Mouse (Mus musculus): ENCODE data around the gene Cort. TPM values are rescaled to one million over a fixed set of nuclear protein-coding genes. Genes with fewer than 3 reads are reported as not detected.

Gene Cort
- polyA plus RNA-seq, 1 experiment from 2014 or later = 0.41 TPM

- no peaks in the 10 kb centered on the region for H3K27me3 ChIP-seq (ENCODE audit: control insufficient read depth, insufficient read depth, low read length)
- no peak for ATAC-seq (ENCODE audit: low FRiP score)
Measured at GRCm38 (mm10) chr4:149085381-149085780, 41.2 kb downstream of the Cort start.

GRCm38 (mm10) chr4:149081528-149081927 lies 45.0 kb downstream of the Cort start:
- DNase-seq (ENCODE audit: low spot score) (no peak), ATAC-seq (ENCODE audit: low FRiP score) (peak; percentile 27; the same call in 1 of the 2 replicates)
- Histone ChIP-seq H3K4me3 (replicated peaks; ENCODE audit: low read length) (no peak overlapping the region), H3K4me2 (replicated peaks) (no peak overlapping the region), H3K9ac (no peak overlapping the region), H3K9me3 (ENCODE audit: control insufficient read depth, low read length) (no peaks in the 10 kb centered on the region), H3K27ac (no peak overlapping the region), H3K4me1 (replicated peaks; ENCODE audit: control insufficient read depth, insufficient read depth, low read length) (no peaks in the 10 kb centered on the region), H3K27me3 (ENCODE audit: control insufficient read depth, insufficient read depth, low read length) (no peaks in the 10 kb centered on the region), H3K36me3 (replicated peaks; ENCODE audit: control insufficient read depth, insufficient read depth) (no peaks in the 10 kb centered on the region)
- 68% methylated on average over 17 of the region's 17 CpGs for WGBS

More at GRCm38 (mm10) chr4:149085381-149085780, 41.2 kb downstream of the Cort start:
- Histone ChIP-seq H3K27ac (no peak overlapping the region), H3K9ac (no peak overlapping the region), H3K9me3 (ENCODE audit: control insufficient read depth, low read length) (no peaks in the 10 kb centered on the region), H3K4me3 (replicated peaks; ENCODE audit: low read length) (no peak overlapping the region), H3K4me2 (replicated peaks) (no peak overlapping the region), H3K4me1 (replicated peaks; ENCODE audit: control insufficient read depth, insufficient read depth, low read length) (no peaks in the 10 kb centered on the region), H3K36me3 (replicated peaks; ENCODE audit: control insufficient read depth, insufficient read depth) (no peaks in the 10 kb centered on the region)
- DNase-seq (ENCODE audit: low spot score) = no peak
- 83% methylated on average over 5 of the region's 5 CpGs for WGBS

DNA sequence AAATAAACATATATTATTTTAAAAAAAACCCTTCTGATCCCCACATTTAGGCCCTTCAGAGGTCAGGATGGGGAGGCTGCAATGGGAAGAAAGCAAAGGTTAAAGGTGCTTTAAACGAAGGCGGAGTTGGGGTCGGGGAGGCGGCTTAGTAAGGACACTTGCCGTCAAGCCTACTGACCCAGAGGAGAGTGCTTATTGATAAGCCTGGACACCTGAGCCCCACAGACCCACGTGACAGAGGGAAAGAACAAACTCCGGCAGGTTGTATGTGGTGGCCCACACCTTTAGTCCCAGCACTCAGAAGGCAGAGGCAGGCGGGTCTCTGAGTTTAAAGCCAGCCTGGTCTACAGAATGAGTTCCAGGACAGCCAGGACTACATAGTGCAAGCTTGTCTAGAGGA lies 46.5 kb downstream of the Cort start:
- H3K4me3 ChIP-seq (replicated peaks; ENCODE audit: low read length) = no peak overlapping the region
- WGBS = 95% methylated on average over 8 of the region's 8 CpGs
- no peaks in the 10 kb centered on the region for H3K9me3 ChIP-seq (ENCODE audit: control insufficient read depth, low read length)
- H3K27me3 ChIP-seq (ENCODE audit: control insufficient read depth, insufficient read depth, low read length) = no peaks in the 10 kb centered on the region
- H3K36me3 ChIP-seq (replicated peaks; ENCODE audit: control insufficient read depth, insufficient read depth) = peaks cover 5% of the 10 kb centered on the region; the same call in 1 of the 2 replicates
- H3K27ac ChIP-seq = no peak overlapping the region
- DNase-seq (ENCODE audit: low spot score) (no peak), ATAC-seq (ENCODE audit: low FRiP score) (no peak)
- no peaks in the 10 kb centered on the region; the same call in 1 of the 2 replicates for H3K4me1 ChIP-seq (replicated peaks; ENCODE audit: control insufficient read depth, insufficient read depth, low read length)
- no peak overlapping the region for H3K4me2 ChIP-seq (replicated peaks)
- no peak overlapping the region for H3K9ac ChIP-seq

GRCm38 (mm10) chr4:149079629-149080028 lies 46.9 kb downstream of the Cort start:
- H3K4me1 ChIP-seq (replicated peaks; ENCODE audit: control insufficient read depth, insufficient read depth, low read length) = no peaks in the 10 kb centered on the region; the same call in 1 of the 2 replicates
- 94% methylated on average over 6 of the region's 6 CpGs for WGBS
- H3K27ac ChIP-seq = no peak overlapping the region
- H3K9me3 ChIP-seq (ENCODE audit: control insufficient read depth, low read length) = no peaks in the 10 kb centered on the region
- no peak overlapping the region for H3K4me3 ChIP-seq (replicated peaks; ENCODE audit: low read length)
- ATAC-seq (ENCODE audit: low FRiP score) (no peak), DNase-seq (ENCODE audit: low spot score) (no peak)
- no peak overlapping the region for H3K4me2 ChIP-seq (replicated peaks)
- no peaks in the 10 kb centered on the region for H3K27me3 ChIP-seq (ENCODE audit: control insufficient read depth, insufficient read depth, low read length)
- H3K36me3 ChIP-seq (replicated peaks; ENCODE audit: control insufficient read depth, insufficient read depth) = peaks cover 10% of the 10 kb centered on the region
- no peak overlapping the region for H3K9ac ChIP-seq

DNA sequence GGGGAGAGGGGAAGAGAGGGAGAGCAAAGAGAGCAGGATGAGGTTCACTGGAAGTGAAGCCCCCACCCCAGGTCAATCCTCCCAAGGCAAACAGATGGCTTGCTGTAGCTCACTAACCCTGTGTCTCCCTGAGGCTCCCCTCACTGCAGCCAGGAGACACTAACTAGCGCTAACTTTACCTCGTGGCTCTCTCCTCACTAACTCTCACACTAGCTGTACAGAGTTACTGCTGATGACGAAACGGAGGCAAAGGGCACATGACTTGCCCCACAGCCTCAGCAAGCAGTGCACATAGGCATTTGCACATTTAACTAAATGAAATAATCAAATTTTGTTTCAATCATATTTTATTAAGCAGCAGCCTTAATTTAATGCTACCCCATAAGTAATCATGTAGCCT lies 48.3 kb downstream of the Cort start:
- no peaks in the 10 kb centered on the region for H3K9me3 ChIP-seq (ENCODE audit: control insufficient read depth, low read length)
- DNase-seq (ENCODE audit: low spot score) = no peak
- no peak overlapping the region for H3K4me3 ChIP-seq (replicated peaks; ENCODE audit: low read length)
- WGBS = 67% methylated on average over 4 of the region's 4 CpGs
- H3K4me2 ChIP-seq (replicated peaks) = no peak overlapping the region
- no peaks in the 10 kb centered on the region for H3K27me3 ChIP-seq (ENCODE audit: control insufficient read depth, insufficient read depth, low read length)
- ATAC-seq (ENCODE audit: low FRiP score) = no peak
- H3K36me3 ChIP-seq (replicated peaks; ENCODE audit: control insufficient read depth, insufficient read depth) = peaks cover 13% of the 10 kb centered on the region
- H3K27ac ChIP-seq = no peak overlapping the region
- H3K4me1 ChIP-seq (replicated peaks; ENCODE audit: control insufficient read depth, insufficient read depth, low read length) = no peaks in the 10 kb centered on the region; the same call in 1 of the 2 replicates
- H3K9ac ChIP-seq = no peak overlapping the region

- Histone ChIP-seq H3K27ac (no peak overlapping the region), H3K4me1 (replicated peaks; ENCODE audit: control insufficient read depth, insufficient read depth, low read length) (no peaks in the 10 kb centered on the region; the same call in 1 of the 2 replicates), H3K4me3 (replicated peaks; ENCODE audit: low read length) (no peak overlapping the region), H3K9ac (no peak overlapping the region), H3K4me2 (replicated peaks) (no peak overlapping the region), H3K36me3 (replicated peaks; ENCODE audit: control insufficient read depth, insufficient read depth) (peaks cover 22% of the 10 kb centered on the region), H3K9me3 (ENCODE audit: control insufficient read depth, low read length) (no peaks in the 10 kb centered on the region), H3K27me3 (ENCODE audit: control insufficient read depth, insufficient read depth, low read length) (no peaks in the 10 kb centered on the region)
- WGBS = 20% methylated on average over 10 of the region's 10 CpGs
- ATAC-seq (ENCODE audit: low FRiP score) (peak; percentile 71), DNase-seq (ENCODE audit: low spot score) (peak; percentile 82)
Measured at GRCm38 (mm10) chr4:149075871-149076575, 50.5 kb downstream of the Cort start.

DNA sequence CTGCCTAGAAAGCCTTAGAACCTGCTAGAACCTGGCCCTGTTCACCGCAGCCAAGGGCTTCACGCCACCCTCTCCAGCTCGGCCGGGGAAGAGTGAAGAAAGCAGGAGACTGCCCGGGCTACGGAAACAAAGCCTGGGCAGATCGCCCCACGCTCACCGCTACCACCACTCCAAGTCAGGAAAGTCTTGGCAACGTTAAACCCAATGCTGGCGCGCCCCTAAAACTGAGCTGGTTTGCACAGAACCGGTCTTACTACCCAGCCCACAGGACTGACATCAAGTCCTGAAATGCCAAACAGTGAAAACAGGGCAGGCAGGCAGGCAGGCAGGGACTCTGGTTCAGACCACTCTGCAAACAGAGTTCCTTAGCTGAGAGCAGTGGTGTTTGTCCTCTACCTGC lies 51.5 kb downstream of the Cort start:
- H3K36me3 ChIP-seq (replicated peaks; ENCODE audit: control insufficient read depth, insufficient read depth) = peaks cover 22% of the 10 kb centered on the region
- H3K9me3 ChIP-seq (ENCODE audit: control insufficient read depth, low read length) = no peaks in the 10 kb centered on the region
- H3K27me3 ChIP-seq (ENCODE audit: control insufficient read depth, insufficient read depth, low read length) = no peaks in the 10 kb centered on the region
- WGBS = 98% methylated on average over 13 of the region's 13 CpGs
- no peak overlapping the region; the same call in 1 of the 2 replicates for H3K27ac ChIP-seq
- no peak for ATAC-seq (ENCODE audit: low FRiP score)
- no peak for DNase-seq (ENCODE audit: low spot score)
- H3K4me3 ChIP-seq (replicated peaks; ENCODE audit: low read length) = no peak overlapping the region
- no peak overlapping the region for H3K9ac ChIP-seq
- no peak overlapping the region for H3K4me2 ChIP-seq (replicated peaks)
- no peaks in the 10 kb centered on the region; the same call in 1 of the 2 replicates for H3K4me1 ChIP-seq (replicated peaks; ENCODE audit: control insufficient read depth, insufficient read depth, low read length)

Other genes starting within 250 kb of the Cort start
- gene Pex14, start 26.9 kb downstream of the Cort start, polyA plus RNA-seq (2014; fragmentation: Nextera tagmentation; extraction: Ambion mirVana) = 46.7 and 47.0 TPM in 2 replicates
- gene Dffa, start 22.6 kb downstream of the Cort start, polyA plus RNA-seq (2014; fragmentation: Nextera tagmentation; extraction: Ambion mirVana) = 20.1 and 20.8 TPM in 2 replicates
- 16.9 and 18.7 TPM in 2 replicates for gene Cenps, start 10.9 kb upstream of the Cort start, polyA plus RNA-seq (2014; fragmentation: Nextera tagmentation; extraction: Ambion mirVana)
- gene Pgd, start 40.0 kb upstream of the Cort start, polyA plus RNA-seq (2014; fragmentation: Nextera tagmentation; extraction: Ambion mirVana) = 46.4 TPM in 2 replicates
- gene Kif1b, start 180.9 kb upstream of the Cort start, polyA plus RNA-seq (2014; fragmentation: Nextera tagmentation; extraction: Ambion mirVana) = 188 and 194 TPM in 2 replicates

Measured in hindbrain, embryonic 14.5 days (tissue).